Mouse (Mus musculus) heart, embryonic 13.5 days (tissue): ENCODE results near the gene Rin1. TPM values are rescaled to one million over a fixed set of nuclear protein-coding genes. Genes with fewer than 3 reads are reported as not detected.
"Not testable (repeated sequence)": the region's sequence is repeated elsewhere in the genome, so short reads cannot be mapped to it uniquely, and the experiment has no call there.

ENCODE experiments used
- ATAC-seq: fragments of 200-750 bp; cut with Nextera tagmentation; 2 replicates; pipeline ENCODE4 v1.8.0; 2017; ENCODE audit warnings: moderate TSS enrichment; ENCODE audit not compliant: insufficient number of reproducible peaks, low FRiP score, low TSS enrichment; ENCODE audit errors: extremely low read depth
- H3K27ac ChIP-seq: fragments of 300-500 bp; sonication (generic); replicated peaks from 2 replicates; pipeline ENCODE4 v1.5.1; 2015; ENCODE audit warnings: moderate library complexity, mild to moderate bottlenecking, inconsistent platforms
- H3K27me3 ChIP-seq: fragments of 300-500 bp; sonication (generic); replicated peaks from 2 replicates; pipeline ENCODE4 v1.6.1; 2015; ENCODE audit warnings: mild to moderate bottlenecking, inconsistent platforms
- H3K36me3 ChIP-seq: fragments of 300-500 bp; sonication (generic); 2 replicates; pipeline ENCODE4 v1.6.1; 2015; ENCODE audit warnings: mild to moderate bottlenecking, inconsistent platforms
- H3K4me1 ChIP-seq: fragments of 300-500 bp; sonication (generic); 2 replicates; pipeline ENCODE4 v1.6.1; 2015; ENCODE audit warnings: inconsistent platforms
- H3K4me2 ChIP-seq: fragments of 300-500 bp; sonication (generic); 2 replicates; pipeline ENCODE4 v1.6.1; 2015; ENCODE audit warnings: inconsistent platforms, mild to moderate bottlenecking, moderate library complexity
- H3K4me3 ChIP-seq: fragments of 300-500 bp; sonication (generic); 2 replicates; pipeline ENCODE4 v1.5.1; 2015; ENCODE audit warnings: moderate library complexity, mild to moderate bottlenecking, inconsistent platforms
- H3K9ac ChIP-seq: fragments of 300-500 bp; sonication (generic); 2 replicates; pipeline ENCODE4 v1.6.1; 2015; ENCODE audit warnings: inconsistent platforms, mild to moderate bottlenecking, moderate library complexity
- H3K9me3 ChIP-seq: fragments of 300-500 bp; sonication (generic); 2 replicates; pipeline ENCODE4 v1.6.1; 2016; ENCODE audit warnings: inconsistent platforms
- WGBS: fragments of 180-500 bp; shearing (Covaris S2); methylation state at CpG from one replicate; pipeline ENCODE4 v1.1.7; 2015; ENCODE audit warnings: mixed read lengths; 5-methylcytosine and 5-hydroxymethylcytosine counted together
- polyA plus RNA-seq: library from polyadenylated mRNA; unstranded; fragments of >200 nt; fragmentation: Nextera tagmentation; extraction: Ambion mirVana; gene quantifications from 2 replicates; pipeline ENCODE4 v1.2.1, GENCODE M21; 2015

Gene Rin1
- polyA plus RNA-seq, 1 experiment from 2014 or later = 3.5 TPM

- not testable (repeated sequence) for H3K4me3 ChIP-seq, H3K4me2 ChIP-seq, H3K9ac ChIP-seq, ATAC-seq, H3K9me3 ChIP-seq, H3K27ac ChIP-seq
- Histone ChIP-seq H3K36me3 (peaks cover 21% of the 10 kb centered on the region), H3K4me1 (peaks cover 27% of the 10 kb centered on the region), H3K27me3 (peaks cover 53% of the 10 kb centered on the region)
- 51% methylated on average over 4 of the region's 4 CpGs for WGBS
Measured at GRCm38 (mm10) chr19:5086533-5086932, 36.3 kb downstream of the Rin1 start.

GRCm38 (mm10) chr19:5087884-5088728 lies 37.8 kb downstream of the Rin1 start, which contains the start of gene Yif1a:
TSS of gene Yif1a (plus strand) at chr19:5088538.
- H3K27ac ChIP-seq = peak within 1 kb of the TSS; percentile 79
- under 1% methylated on average over 58 of the region's 58 CpGs for WGBS
- ATAC-seq = peak; percentile 79

GRCm38 (mm10) chr19:5089324-5089723 lies 39.0 kb downstream of the Rin1 start:
- peak overlapping the region; percentile 82 for H3K4me2 ChIP-seq

More at GRCm38 (mm10) chr19:5087884-5088728, 37.8 kb downstream of the Rin1 start, which contains the start of gene Yif1a:
- Histone ChIP-seq H3K36me3 (peaks cover 37% of the 10 kb centered on the region), H3K4me3 (peak within 1 kb of the TSS; percentile 89), H3K4me1 (peaks cover 27% of the 10 kb centered on the region), H3K27me3 (peaks cover 38% of the 10 kb centered on the region), H3K9me3 (no peaks in the 10 kb centered on the region), H3K9ac (peak within 1 kb of the TSS; percentile 93), H3K4me2 (peak within 1 kb of the TSS; percentile 82)

GRCm38 (mm10) chr19:5092083-5092482 lies 41.8 kb downstream of the Rin1 start:
- H3K9me3 ChIP-seq = no peaks in the 10 kb centered on the region
- peaks cover 50% of the 10 kb centered on the region for H3K4me1 ChIP-seq
- ATAC-seq = no peak
- peaks cover 10% of the 10 kb centered on the region; the same call in 1 of the 2 replicates for H3K27me3 ChIP-seq
- H3K4me3 ChIP-seq = no peak overlapping the region
- no peak overlapping the region for H3K9ac ChIP-seq
- peaks cover 42% of the 10 kb centered on the region for H3K36me3 ChIP-seq
- 81% methylated on average over 10 of the region's 10 CpGs for WGBS
- H3K4me2 ChIP-seq = no peak overlapping the region
- no peak overlapping the region for H3K27ac ChIP-seq

More at GRCm38 (mm10) chr19:5089324-5089723, 39.0 kb downstream of the Rin1 start:
- ATAC-seq = no peak
- Histone ChIP-seq H3K4me1 (peaks cover 36% of the 10 kb centered on the region), H3K27me3 (peaks cover 26% of the 10 kb centered on the region), H3K4me3 (peak overlapping the region; percentile 89), H3K36me3 (peaks cover 42% of the 10 kb centered on the region), H3K9ac (peak overlapping the region; percentile 93), H3K9me3 (no peaks in the 10 kb centered on the region), H3K27ac (no peak overlapping the region)
- WGBS = 81% methylated on average over 4 of the region's 4 CpGs

- no peak overlapping the region for H3K4me3 ChIP-seq
- H3K9me3 ChIP-seq = no peaks in the 10 kb centered on the region
- no peak overlapping the region for H3K27ac ChIP-seq
- no peak; the same call in 1 of the 2 replicates for ATAC-seq
- peaks cover 59% of the 10 kb centered on the region for H3K4me1 ChIP-seq
- peak overlapping the region; percentile 17; the same call in 1 of the 2 replicates for H3K9ac ChIP-seq
- H3K4me2 ChIP-seq = no peak overlapping the region
- H3K27me3 ChIP-seq = peaks cover 15% of the 10 kb centered on the region; the same call in 1 of the 2 replicates
- peaks cover 42% of the 10 kb centered on the region for H3K36me3 ChIP-seq
- 70% methylated on average over 12 of the region's 12 CpGs for WGBS
Measured at GRCm38 (mm10) chr19:5093481-5094242, 43.4 kb downstream of the Rin1 start.

- Histone ChIP-seq H3K4me3 (no peak overlapping the region), H3K4me2 (no peak overlapping the region), H3K9ac (peak overlapping the region; percentile 17; the same call in 1 of the 2 replicates), H3K27me3 (peaks cover 15% of the 10 kb centered on the region; the same call in 1 of the 2 replicates), H3K9me3 (no peaks in the 10 kb centered on the region), H3K4me1 (peaks cover 60% of the 10 kb centered on the region), H3K27ac (no peak overlapping the region), H3K36me3 (peaks cover 46% of the 10 kb centered on the region)
- peak; percentile 35; the same call in 1 of the 2 replicates for ATAC-seq
- 0% methylated on average over 21 of the region's 21 CpGs for WGBS
Measured at GRCm38 (mm10) chr19:5094243-5094632, 44.0 kb downstream of the Rin1 start.

GRCm38 (mm10) chr19:5094746-5095417 lies 44.6 kb downstream of the Rin1 start:
- H3K9me3 ChIP-seq = no peaks in the 10 kb centered on the region
- H3K9ac ChIP-seq = 0 out of 2 replicates have a peak overlapping the region, but pooled peaks have one; percentile 28
- peaks cover 56% of the 10 kb centered on the region for H3K4me1 ChIP-seq
- no peak for ATAC-seq
- 37% methylated on average over 11 of the region's 11 CpGs for WGBS
- H3K27me3 ChIP-seq = peaks cover 15% of the 10 kb centered on the region; the same call in 1 of the 2 replicates
- no peak overlapping the region for H3K27ac ChIP-seq
- peaks cover 48% of the 10 kb centered on the region for H3K36me3 ChIP-seq
- H3K4me3 ChIP-seq = no peak overlapping the region
- no peak overlapping the region for H3K4me2 ChIP-seq

GRCm38 (mm10) chr19:5095887-5096474 lies 45.7 kb downstream of the Rin1 start:
- 6% methylated on average over 9 of the region's 9 CpGs for WGBS
- no peak for ATAC-seq

GRCm38 (mm10) chr19:5097521-5098362 lies 47.5 kb downstream of the Rin1 start:
- ATAC-seq = no peak
- Histone ChIP-seq H3K4me2 (peak overlapping the region; percentile 93), H3K27ac (no peak overlapping the region), H3K9me3 (no peaks in the 10 kb centered on the region), H3K9ac (peak overlapping the region; percentile 89), H3K4me1 (peaks cover 68% of the 10 kb centered on the region), H3K4me3 (peak overlapping the region; percentile 58), H3K36me3 (peaks cover 48% of the 10 kb centered on the region), H3K27me3 (peaks cover 15% of the 10 kb centered on the region; the same call in 1 of the 2 replicates)
- 5% methylated on average over 30 of the region's 31 CpGs for WGBS

More at GRCm38 (mm10) chr19:5095887-5096474, 45.7 kb downstream of the Rin1 start:
- Histone ChIP-seq H3K4me2 (peak overlapping the region; percentile 93; the same call in 1 of the 2 replicates), H3K4me3 (no peak overlapping the region), H3K4me1 (peaks cover 65% of the 10 kb centered on the region), H3K9ac (peak overlapping the region; percentile 34), H3K9me3 (no peaks in the 10 kb centered on the region), H3K36me3 (peaks cover 48% of the 10 kb centered on the region), H3K27me3 (peaks cover 15% of the 10 kb centered on the region; the same call in 1 of the 2 replicates), H3K27ac (no peak overlapping the region)
